Comparison of ENCODE assay signal across 9 mouse cellular contexts in genomic region chr13:68707296-68707747, GRCm38 (mm10).
A peak's percentile ranks its signal among the peaks of the same experiment; 100 is the strongest.
DNase-seq lines count a peak whose midpoint lies in the region; ATAC-seq and TF ChIP-seq lines count a peak whose summit lies in the region.
"Had no signal": no experiment of that assay in that cellular context is flagged by ENCODE, and none has a peak within 500 bp of the region (broad histone marks: within the 10 kb centered on the region; RNA-seq: fewer than 3 reads in every experiment).

No protein-coding gene starts in this region.

- DNase-seq in ovary, adult 18-20 months (ENCODE audit: low spot score): peak; percentile 16
- no peak for DNase-seq in ovary, postnatal 10 days (ENCODE audit: low spot score)
- peak; percentile 33 to 49 for DNase-seq in cerebellum, postnatal 36 days
- DNase-seq in layer of hippocampus, postnatal 36 days: peak; percentile 64 to 67
- DNase-seq in right cerebral cortex, postnatal 14 days: peak; percentile 70
- DNase-seq in liver, postnatal 0 days: no peak
- no peak for DNase-seq in heart, adult 8-10 months (ENCODE audit: low spot score)
- no peak for DNase-seq in spleen, postnatal 10 days (ENCODE audit: low spot score in 2 of 2)

- no peaks in the 10 kb centered on the region for H3K27me3 ChIP-seq in liver, postnatal 0 days (ENCODE audit: insufficient read depth, low read length)

- TF ChIP-seq EP300 in liver, postnatal 0 days (IDR thresholded peaks at IDR 0.05; ENCODE audit: low read depth): no peak

- no peak overlapping the region for H3K4me2 ChIP-seq in liver, postnatal 0 days (ENCODE audit: low read depth, low read length)

- no peak overlapping the region for H3K9ac ChIP-seq in liver, postnatal 0 days (replicated peaks)

- H3K4me3 ChIP-seq in liver, postnatal 0 days (ENCODE audit: low read depth, low read length): no peak overlapping the region
- H3K4me3 ChIP-seq: erythroblast, embryonic 14.5 days had no signal

- no peaks in the 10 kb centered on the region for H3K4me1 ChIP-seq in liver, postnatal 0 days (ENCODE audit: insufficient read depth)

- no peaks in the 10 kb centered on the region for H3K36me3 ChIP-seq in liver, postnatal 0 days (replicated peaks; ENCODE audit: insufficient read depth, low read length)

- WGBS in liver, postnatal 0 days (ENCODE audit: insufficient replicate concordance): 69% methylated on average over 6 of the region's 6 CpGs

- H3K9me3 ChIP-seq in liver, postnatal 0 days (ENCODE audit: low read length): no peaks in the 10 kb centered on the region

- no peak for TF ChIP-seq CTCF in liver, postnatal 0 days (IDR thresholded peaks at IDR 0.05; ENCODE audit: low read depth)

- no peak for ATAC-seq in liver, postnatal 0 days

- no peak overlapping the region for H3K27ac ChIP-seq in liver, postnatal 0 days (ENCODE audit: low read depth)

Comparison
In these comparisons a context has a peak if more than half of its experiments do, and no peak if none do; other contexts are left out.
1. DNase-seq: peak in ovary, adult 18-20 months (single experiment), cerebellum, postnatal 36 days (2 of 2), layer of hippocampus, postnatal 36 days (2 of 2) and right cerebral cortex, postnatal 14 days (single experiment); none in ovary, postnatal 10 days (single experiment), liver, postnatal 0 days (single experiment), heart, adult 8-10 months (single experiment) and spleen, postnatal 10 days (0 of 2).